Mouse (Mus musculus) heart, postnatal 0 days (tissue): ENCODE results near the gene Chaf1a.

Experiments
- CTCF ChIP-seq: IDR thresholded peaks from 2 replicates; pipeline ENCODE4 v1.5.1; 2016; ENCODE audit warnings: antibody characterized with exemption, control low read depth, low read depth
- EP300 ChIP-seq: IDR thresholded peaks from 2 replicates; pipeline ENCODE4 v1.6.1; 2016; ENCODE audit warnings: antibody characterized with exemption, low read depth

DNA sequence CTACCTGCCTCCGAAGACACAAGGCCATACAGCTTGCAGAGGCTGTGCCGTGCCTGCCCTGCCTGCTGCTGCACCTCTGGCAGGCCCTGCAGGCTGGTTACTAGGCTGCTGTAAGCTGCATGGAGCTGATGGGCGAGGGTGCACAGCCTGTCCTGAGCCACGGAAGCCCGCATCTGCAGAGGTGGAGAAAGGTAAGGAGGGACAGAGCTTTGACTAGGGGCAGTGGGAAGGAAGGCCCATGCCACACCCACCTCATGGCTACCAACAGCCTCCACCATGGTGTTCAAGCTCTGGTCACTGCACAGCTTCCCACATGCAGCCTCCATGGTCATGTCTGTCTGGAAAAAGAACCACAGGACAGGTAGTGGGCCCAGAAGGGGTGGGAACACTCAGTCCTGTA is 61.9 kb downstream of the Chaf1a start:
- TF ChIP-seq CTCF, result no peak
- no peak for TF ChIP-seq EP300
